Mouse (Mus musculus): ENCODE data around the gene Il1r2. TPM values are rescaled to one million over a fixed set of nuclear protein-coding genes. Genes with fewer than 3 reads are reported as not detected.
A peak's percentile ranks its signal among the peaks of the same experiment; 100 is the strongest.

The Il1r2 gene
- polyA plus RNA-seq, 1 experiment from 2014 or later: 2.2 TPM

DNA sequence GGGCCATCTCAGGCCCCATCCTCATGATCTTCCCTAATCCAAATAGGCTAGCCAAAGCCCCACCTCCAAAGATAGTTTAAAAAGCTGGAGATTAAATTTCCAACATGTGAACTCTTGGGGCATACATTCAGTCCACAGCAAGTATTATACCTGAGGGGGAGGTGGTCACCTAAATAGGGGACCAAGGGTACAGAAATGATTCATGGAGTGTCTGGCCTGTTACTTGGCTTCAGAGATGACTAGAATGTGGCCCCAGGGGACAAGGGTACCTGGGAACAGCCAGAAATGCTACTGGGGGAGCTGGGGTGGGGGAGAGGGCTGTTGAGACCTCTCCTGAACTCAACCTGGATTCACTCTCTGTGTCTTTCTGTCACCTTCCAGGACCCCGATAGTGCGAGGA, 3.4 kb downstream of the Il1r2 start:
- no peaks in the 10 kb centered on the region for H3K4me1 ChIP-seq (ENCODE audit: control insufficient read depth, insufficient read depth, low read length)
- 79% methylated on average over 2 of the region's 2 CpGs for WGBS
- H3K27ac ChIP-seq (ENCODE audit: low read length): no peak overlapping the region
- H3K27me3 ChIP-seq (ENCODE audit: control insufficient read depth, insufficient read depth, low read length): no peaks in the 10 kb centered on the region
- ATAC-seq (replicated peaks; ENCODE audit: extremely low read depth, insufficient read depth, low FRiP score): no peak
- no peaks in the 10 kb centered on the region for H3K36me3 ChIP-seq (ENCODE audit: control insufficient read depth, insufficient read depth)
- H3K4me2 ChIP-seq (ENCODE audit: low read depth, low read length): no peak overlapping the region
- H3K9ac ChIP-seq (ENCODE audit: low read length): no peak overlapping the region
- no peaks in the 10 kb centered on the region for H3K9me3 ChIP-seq (replicated peaks; ENCODE audit: control insufficient read depth, low read length)
- H3K4me3 ChIP-seq (ENCODE audit: low read length): no peak overlapping the region

DNA sequence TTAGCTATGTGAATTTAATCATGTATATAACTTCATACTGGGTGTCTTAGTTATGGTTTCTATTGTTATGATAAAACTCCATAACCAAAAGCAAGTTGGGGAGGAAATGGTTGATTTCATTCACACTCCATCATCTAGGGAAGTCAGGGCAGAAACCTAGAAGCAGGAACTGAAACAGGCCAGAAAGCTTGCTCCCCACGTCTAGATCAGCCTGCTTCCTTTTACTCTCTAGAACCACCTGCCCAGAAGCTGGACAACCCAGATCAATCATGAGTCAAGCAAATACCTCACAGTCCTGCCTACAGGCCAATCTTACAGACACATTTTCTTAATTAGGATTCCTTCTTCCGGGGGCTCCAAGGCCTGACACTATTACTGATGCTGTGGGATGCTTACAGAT, 7.2 kb downstream of the Il1r2 start:
- H3K4me1 ChIP-seq (ENCODE audit: control insufficient read depth, insufficient read depth, low read length): peaks cover 1% of the 10 kb centered on the region; the same call in 1 of the 2 replicates
- H3K9ac ChIP-seq (ENCODE audit: low read length): no peak overlapping the region
- WGBS: 77% methylated on average over 2 of the region's 2 CpGs
- H3K9me3 ChIP-seq (replicated peaks; ENCODE audit: control insufficient read depth, low read length): no peaks in the 10 kb centered on the region
- no peaks in the 10 kb centered on the region for H3K27me3 ChIP-seq (ENCODE audit: control insufficient read depth, insufficient read depth, low read length)
- H3K27ac ChIP-seq (ENCODE audit: low read length): no peak overlapping the region
- no peak overlapping the region for H3K4me2 ChIP-seq (ENCODE audit: low read depth, low read length)
- no peaks in the 10 kb centered on the region for H3K36me3 ChIP-seq (ENCODE audit: control insufficient read depth, insufficient read depth)
- H3K4me3 ChIP-seq (ENCODE audit: low read length): no peak overlapping the region
- no peak for ATAC-seq (replicated peaks; ENCODE audit: extremely low read depth, insufficient read depth, low FRiP score)

DNA sequence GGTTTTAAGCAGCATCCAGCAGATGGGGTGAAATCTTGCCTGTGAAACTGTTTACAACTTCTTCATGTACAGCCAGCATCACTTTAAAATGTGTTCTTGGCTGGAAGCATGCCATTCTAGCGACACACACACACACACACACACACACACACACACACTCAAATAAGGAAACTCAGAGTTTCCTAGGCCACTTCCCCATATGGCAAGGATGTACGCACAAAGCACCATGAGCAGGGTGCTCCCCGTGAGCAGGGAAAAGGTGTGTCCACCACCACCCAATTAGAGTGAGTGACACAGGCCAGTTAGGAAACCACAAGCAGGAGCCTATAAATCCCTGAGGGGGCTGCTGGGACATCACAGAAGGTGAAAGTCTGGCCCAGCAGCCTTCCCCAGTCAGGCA, 10.5 kb downstream of the Il1r2 start:
- ATAC-seq (replicated peaks; ENCODE audit: extremely low read depth, insufficient read depth, low FRiP score): no peak
- no peak overlapping the region for H3K27ac ChIP-seq (ENCODE audit: low read length)
- H3K36me3 ChIP-seq (ENCODE audit: control insufficient read depth, insufficient read depth): no peaks in the 10 kb centered on the region
- WGBS: 58% methylated on average over 3 of the region's 3 CpGs
- no peak overlapping the region for H3K4me2 ChIP-seq (ENCODE audit: low read depth, low read length)
- no peak overlapping the region for H3K4me3 ChIP-seq (ENCODE audit: low read length)
- no peaks in the 10 kb centered on the region for H3K27me3 ChIP-seq (ENCODE audit: control insufficient read depth, insufficient read depth, low read length)
- H3K9ac ChIP-seq (ENCODE audit: low read length): no peak overlapping the region
- peaks cover 3% of the 10 kb centered on the region; the same call in 1 of the 2 replicates for H3K4me1 ChIP-seq (ENCODE audit: control insufficient read depth, insufficient read depth, low read length)
- no peaks in the 10 kb centered on the region for H3K9me3 ChIP-seq (replicated peaks; ENCODE audit: control insufficient read depth, low read length)

DNA sequence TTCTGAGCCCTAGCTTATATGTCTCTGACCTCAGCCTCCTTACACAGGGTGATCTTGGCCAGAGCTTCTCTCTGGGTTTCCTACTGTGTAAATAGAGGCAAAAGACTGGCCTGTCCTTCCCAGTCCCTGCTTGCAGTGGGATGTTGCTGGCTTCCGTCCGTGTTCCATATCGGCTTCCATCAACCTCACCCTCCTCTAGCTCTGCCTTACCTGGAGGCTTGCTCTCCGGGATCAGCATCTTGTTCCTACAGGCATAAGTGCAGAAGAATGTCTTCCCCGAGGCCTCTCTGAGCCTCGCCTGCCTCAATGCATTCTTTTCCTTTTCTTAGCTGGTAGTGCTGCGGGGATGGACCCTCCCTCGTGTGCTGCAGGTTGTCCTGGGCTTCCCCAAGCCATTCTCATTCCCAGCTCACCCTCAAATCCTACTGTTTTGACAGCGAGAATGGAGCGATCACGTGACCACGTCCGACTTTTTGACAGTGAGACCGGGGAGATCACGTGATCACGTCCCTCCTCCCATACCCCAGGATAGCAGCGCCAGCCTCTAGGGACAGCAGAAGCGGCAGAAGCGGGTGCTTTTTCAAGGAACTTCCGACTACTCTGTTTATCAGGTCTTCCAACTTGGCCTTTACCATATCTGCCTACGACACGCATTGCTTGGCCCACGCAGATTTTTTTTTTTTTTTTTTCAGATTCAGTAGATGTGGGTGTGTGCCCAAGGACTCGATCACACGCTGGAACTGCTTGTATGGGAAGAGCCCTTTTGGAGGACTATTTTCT, 11.7 kb downstream of the Il1r2 start:
- ATAC-seq (replicated peaks; ENCODE audit: extremely low read depth, insufficient read depth, low FRiP score): peak; percentile 75
- peak overlapping the region; percentile 82 for H3K4me2 ChIP-seq (ENCODE audit: low read depth, low read length)
- no peaks in the 10 kb centered on the region for H3K9me3 ChIP-seq (replicated peaks; ENCODE audit: control insufficient read depth, low read length)
- H3K36me3 ChIP-seq (ENCODE audit: control insufficient read depth, insufficient read depth): no peaks in the 10 kb centered on the region
- peak overlapping the region; percentile 61 for H3K4me3 ChIP-seq (ENCODE audit: low read length)
- H3K27me3 ChIP-seq (ENCODE audit: control insufficient read depth, insufficient read depth, low read length): no peaks in the 10 kb centered on the region
- H3K27ac ChIP-seq (ENCODE audit: low read length): no peak overlapping the region
- H3K4me1 ChIP-seq (ENCODE audit: control insufficient read depth, insufficient read depth, low read length): peaks cover 3% of the 10 kb centered on the region; the same call in 1 of the 2 replicates
- H3K9ac ChIP-seq (ENCODE audit: low read length): peak overlapping the region; percentile 61
- WGBS: 2% methylated on average over 25 of the region's 25 CpGs

DNA sequence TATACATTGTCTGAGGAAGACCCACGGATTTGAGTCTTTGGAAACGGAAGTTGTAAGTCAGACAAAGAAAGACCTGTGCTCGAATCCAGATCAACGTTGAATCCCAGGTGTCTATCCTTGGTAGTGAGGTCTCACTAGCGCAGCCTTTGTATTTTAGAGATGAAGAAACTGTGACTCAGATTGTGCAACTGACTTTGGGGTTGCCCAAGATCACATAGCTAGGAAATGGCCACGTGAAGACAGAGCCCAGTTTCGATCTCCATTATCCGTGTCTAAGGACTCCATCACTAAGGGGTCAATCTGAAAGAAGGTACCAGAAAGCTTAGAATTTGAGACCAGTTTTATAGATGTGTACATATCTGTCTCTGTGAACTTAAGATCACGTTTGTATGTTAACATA, 17.3 kb downstream of the Il1r2 start:
- Histone ChIP-seq H3K4me1 (ENCODE audit: control insufficient read depth, insufficient read depth, low read length) (peaks cover under 1% of the 10 kb centered on the region; the same call in 1 of the 2 replicates), H3K27ac (ENCODE audit: low read length) (no peak overlapping the region), H3K4me3 (ENCODE audit: low read length) (no peak overlapping the region), H3K36me3 (ENCODE audit: control insufficient read depth, insufficient read depth) (no peaks in the 10 kb centered on the region), H3K9ac (ENCODE audit: low read length) (no peak overlapping the region), H3K9me3 (replicated peaks; ENCODE audit: control insufficient read depth, low read length) (no peaks in the 10 kb centered on the region), H3K4me2 (ENCODE audit: low read depth, low read length) (no peak overlapping the region), H3K27me3 (ENCODE audit: control insufficient read depth, insufficient read depth, low read length) (no peaks in the 10 kb centered on the region)
- no peak for ATAC-seq (replicated peaks; ENCODE audit: extremely low read depth, insufficient read depth, low FRiP score)
- 79% methylated on average over 9 of the region's 9 CpGs for WGBS

DNA sequence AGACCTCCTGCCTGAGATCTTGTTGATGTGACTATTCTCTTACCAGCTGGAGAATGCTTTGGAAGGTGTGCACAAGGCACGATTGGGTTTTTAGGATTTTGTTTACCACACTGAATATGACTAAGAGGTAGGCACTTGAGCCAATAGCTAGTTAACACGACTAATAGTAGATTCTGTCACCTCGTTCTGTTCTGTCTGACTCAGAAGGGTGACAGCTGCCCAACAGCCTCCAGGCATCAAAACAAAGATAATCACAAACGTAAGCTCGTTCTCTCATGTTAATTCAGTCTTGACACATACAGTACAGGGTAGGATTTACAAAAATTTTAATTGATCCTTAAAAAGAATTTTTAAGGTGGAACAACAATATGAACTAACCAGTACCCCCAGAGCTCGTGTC, 18.7 kb downstream of the Il1r2 start:
- Histone ChIP-seq H3K36me3 (ENCODE audit: control insufficient read depth, insufficient read depth) (no peaks in the 10 kb centered on the region), H3K27me3 (ENCODE audit: control insufficient read depth, insufficient read depth, low read length) (no peaks in the 10 kb centered on the region), H3K4me3 (ENCODE audit: low read length) (no peak overlapping the region), H3K4me2 (ENCODE audit: low read depth, low read length) (no peak overlapping the region), H3K9me3 (replicated peaks; ENCODE audit: control insufficient read depth, low read length) (no peaks in the 10 kb centered on the region), H3K4me1 (ENCODE audit: control insufficient read depth, insufficient read depth, low read length) (no peaks in the 10 kb centered on the region), H3K27ac (ENCODE audit: low read length) (no peak overlapping the region), H3K9ac (ENCODE audit: low read length) (no peak overlapping the region)
- 56% methylated on average over 6 of the region's 6 CpGs for WGBS
- no peak for ATAC-seq (replicated peaks; ENCODE audit: extremely low read depth, insufficient read depth, low FRiP score)

DNA sequence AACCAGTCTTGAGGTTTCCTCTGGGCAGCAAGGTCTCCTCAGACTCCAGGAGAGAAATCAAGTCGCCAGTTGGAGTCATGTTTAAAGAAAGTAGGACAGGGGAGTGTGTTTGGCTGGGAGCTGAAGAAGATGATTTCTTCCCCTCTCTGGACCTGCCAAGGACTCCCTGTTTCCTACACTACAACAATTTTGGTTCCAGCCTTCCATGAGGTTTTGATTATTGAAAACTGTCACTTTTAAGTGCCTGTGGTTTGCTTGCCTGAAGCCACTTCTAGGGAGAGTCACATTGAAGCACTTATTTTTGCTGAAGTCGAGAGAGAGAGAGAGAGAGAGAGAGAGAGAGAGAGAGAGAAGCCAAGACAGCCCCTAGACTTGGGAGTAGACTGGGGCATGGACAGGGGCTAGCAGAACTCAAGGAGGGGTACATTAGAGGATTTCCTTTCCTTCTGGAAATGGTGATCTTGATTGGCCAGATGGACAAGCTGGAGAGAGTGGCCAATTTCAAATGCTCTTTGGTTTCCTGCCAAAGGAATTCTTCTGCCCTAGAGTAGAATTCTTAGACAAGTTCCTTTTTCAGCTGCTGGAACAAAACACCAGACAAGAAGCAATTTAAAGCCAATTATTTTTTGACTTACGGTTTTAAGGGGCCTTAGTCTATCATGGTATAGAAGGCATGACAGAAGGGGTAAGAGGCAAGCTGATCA, 20.9 kb downstream of the Il1r2 start:
- no peak overlapping the region for H3K4me2 ChIP-seq (ENCODE audit: low read depth, low read length)
- no peaks in the 10 kb centered on the region for H3K9me3 ChIP-seq (replicated peaks; ENCODE audit: control insufficient read depth, low read length)
- H3K4me3 ChIP-seq (ENCODE audit: low read length): no peak overlapping the region
- H3K9ac ChIP-seq (ENCODE audit: low read length): no peak overlapping the region
- ATAC-seq (replicated peaks; ENCODE audit: extremely low read depth, insufficient read depth, low FRiP score): no peak
- no peaks in the 10 kb centered on the region for H3K4me1 ChIP-seq (ENCODE audit: control insufficient read depth, insufficient read depth, low read length)
- H3K36me3 ChIP-seq (ENCODE audit: control insufficient read depth, insufficient read depth): no peaks in the 10 kb centered on the region
- H3K27ac ChIP-seq (ENCODE audit: low read length): no peak overlapping the region
- H3K27me3 ChIP-seq (ENCODE audit: control insufficient read depth, insufficient read depth, low read length): no peaks in the 10 kb centered on the region
- 63% methylated on average over 3 of the region's 3 CpGs for WGBS

DNA sequence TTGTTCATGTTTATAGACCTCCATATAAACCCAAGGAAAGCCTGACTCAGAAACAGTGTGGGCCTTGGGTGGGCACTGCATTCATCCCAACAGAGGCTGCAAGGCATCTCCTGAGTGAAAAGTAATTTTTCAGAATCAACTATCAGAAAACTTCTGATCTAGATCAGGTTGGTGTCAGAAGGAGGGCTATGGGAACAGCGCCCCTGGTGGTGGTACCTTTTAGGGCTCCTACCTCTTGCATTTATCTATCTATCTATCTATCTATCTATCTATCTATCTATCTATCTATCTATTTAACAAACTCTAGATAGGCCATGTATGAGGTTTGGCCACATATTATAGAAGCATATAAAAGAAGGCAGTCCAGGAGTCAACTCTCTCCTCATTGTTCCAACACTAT, 21.7 kb downstream of the Il1r2 start:
- Histone ChIP-seq H3K36me3 (ENCODE audit: control insufficient read depth, insufficient read depth) (no peaks in the 10 kb centered on the region), H3K4me2 (ENCODE audit: low read depth, low read length) (no peak overlapping the region), H3K4me1 (ENCODE audit: control insufficient read depth, insufficient read depth, low read length) (no peaks in the 10 kb centered on the region), H3K27ac (ENCODE audit: low read length) (no peak overlapping the region), H3K9me3 (replicated peaks; ENCODE audit: control insufficient read depth, low read length) (no peaks in the 10 kb centered on the region), H3K4me3 (ENCODE audit: low read length) (no peak overlapping the region), H3K27me3 (ENCODE audit: control insufficient read depth, insufficient read depth, low read length) (no peaks in the 10 kb centered on the region), H3K9ac (ENCODE audit: low read length) (no peak overlapping the region)
- no peak for ATAC-seq (replicated peaks; ENCODE audit: extremely low read depth, insufficient read depth, low FRiP score)
- 39% methylated on average over 1 of the region's 1 CpGs for WGBS

DNA sequence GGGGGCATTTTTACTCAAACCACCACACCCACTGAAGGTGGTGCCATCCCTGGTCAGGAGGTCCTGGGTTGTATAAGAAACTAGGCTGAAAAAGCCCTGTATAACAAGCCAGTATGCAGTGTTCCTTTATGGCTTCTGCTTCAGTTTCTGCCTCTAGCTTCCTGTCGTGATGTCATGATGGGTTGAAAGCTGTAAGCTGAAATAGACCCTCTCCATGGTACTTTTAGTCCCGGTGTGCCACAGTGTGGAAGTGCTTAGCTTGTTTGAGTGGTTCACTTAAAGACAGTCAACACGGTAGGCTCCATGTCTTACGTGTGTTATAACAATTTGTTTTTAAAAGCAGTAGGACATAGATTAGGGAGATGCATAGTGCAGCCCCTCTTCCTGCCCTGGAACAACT, 32.4 kb downstream of the Il1r2 start:
- no peak overlapping the region for H3K9ac ChIP-seq (ENCODE audit: low read length)
- H3K27me3 ChIP-seq (ENCODE audit: control insufficient read depth, insufficient read depth, low read length): no peaks in the 10 kb centered on the region
- peak overlapping the region; percentile 60 for H3K27ac ChIP-seq (ENCODE audit: low read length)
- no peak for ATAC-seq (replicated peaks; ENCODE audit: extremely low read depth, insufficient read depth, low FRiP score)
- H3K4me1 ChIP-seq (ENCODE audit: control insufficient read depth, insufficient read depth, low read length): no peaks in the 10 kb centered on the region
- no peaks in the 10 kb centered on the region for H3K36me3 ChIP-seq (ENCODE audit: control insufficient read depth, insufficient read depth)
- H3K4me3 ChIP-seq (ENCODE audit: low read length): no peak overlapping the region
- H3K4me2 ChIP-seq (ENCODE audit: low read depth, low read length): no peak overlapping the region
- H3K9me3 ChIP-seq (replicated peaks; ENCODE audit: control insufficient read depth, low read length): no peaks in the 10 kb centered on the region
- WGBS: 59% methylated on average over 4 of the region's 4 CpGs
